Mouse (Mus musculus): ENCODE measurements around the gene Ints12. TPM values are rescaled to one million over a fixed set of nuclear protein-coding genes. Genes with fewer than 3 reads are reported as not detected.

Ints12 gene
- total and polyA plus RNA-seq, 3 experiments: 21.5 to 37.9 (median 36.2) TPM

- H3K27me3 ChIP-seq (replicated peaks): no peaks in the 10 kb centered on the region
- dilution Hi-C loops (cut with MboI; ENCODE audit: extremely low pct_ligation_motif_present, extremely low pct_unique_long_range_greater_than_20kb, low sequenced_read_pairs) (no loop called here), in situ Hi-C loops (cut with MboI; ENCODE audit: low pct_ligation_motif_present, low pct_unique_long_range_greater_than_20kb, low sequenced_read_pairs) (no loop called here)
- H3K4me2 ChIP-seq (ENCODE audit: insufficient read depth, low read depth, poor library complexity, severe bottlenecking): no peak overlapping the region
- H3K9ac ChIP-seq (ENCODE audit: insufficient read depth, low read depth): no peak overlapping the region
- H3K27ac ChIP-seq (ENCODE audit: insufficient read depth, low read depth): no peak overlapping the region
- no peak for TF ChIP-seq SMC3 (IDR thresholded peaks at IDR 0.05; ENCODE audit: low read depth, low read length)
- TF ChIP-seq ZC3H11A (IDR thresholded peaks at IDR 0.05; ENCODE audit: low read depth, low read length): no peak
- no peak for TF ChIP-seq ZNF384 (IDR thresholded peaks at IDR 0.05; ENCODE audit: low read depth, low read length)
- no peak for TF ChIP-seq ETS1 (conservative IDR thresholded peaks at IDR 0.05; ENCODE audit: low read depth, low read length)
- no peak for TF ChIP-seq TCF12 (IDR thresholded peaks at IDR 0.05; ENCODE audit: low read depth, low read length)
- TF ChIP-seq ZMIZ1 (IDR thresholded peaks at IDR 0.05; ENCODE audit: low read depth, low read length): no peak
- TF ChIP-seq SIN3A (IDR thresholded peaks at IDR 0.05; ENCODE audit: low read length): no peak
- TF ChIP-seq BHLHE40 (IDR thresholded peaks at IDR 0.05; ENCODE audit: low read depth, low read length): no peak
- TF ChIP-seq TBP (conservative IDR thresholded peaks at IDR 0.05; ENCODE audit: low read depth, low read length): no peak
- TF ChIP-seq RAD21 (IDR thresholded peaks at IDR 0.05; ENCODE audit: low read depth, low read length): no peak
- TF ChIP-seq PAX5 (IDR thresholded peaks at IDR 0.05; ENCODE audit: low read length): no peak
- H3K79me2 ChIP-seq (replicated peaks; ENCODE audit: control insufficient read depth, extremely low read depth, insufficient read depth, poor library complexity, severe bottlenecking): no peaks in the 10 kb centered on the region
- H3K4me3 ChIP-seq (replicated peaks in 1 of 3; ENCODE audit: low read depth in 2 of 3, low read length in 2 of 3, poor library complexity in 1 of 3): no peak overlapping the region
- no peaks in the 10 kb centered on the region for H3K9me3 ChIP-seq (replicated peaks; ENCODE audit: low read length)
- peaks cover 0 to 8% of the 10 kb centered on the region in 2 experiments; a peak in 2 of 4 replicates for H3K4me1 ChIP-seq (ENCODE audit: control insufficient read depth in 1 of 2, insufficient read depth in 2 of 2)
- no peak for DNase-seq (ENCODE audit: extremely low read depth)
- no peaks in the 10 kb centered on the region for H3K36me3 ChIP-seq (replicated peaks in 1 of 2; ENCODE audit: control insufficient read depth in 1 of 2, insufficient read depth in 1 of 2, low read length in 1 of 2)
These were observed 50.2 kb downstream of the Ints12 start for GRCm38 (mm10) chr3:133141877-133142276.

GRCm38 (mm10) chr3:133144511-133145147, 53.0 kb downstream of the Ints12 start:
- H3K9ac ChIP-seq (ENCODE audit: insufficient read depth, low read depth): no peak overlapping the region
- H3K4me2 ChIP-seq (ENCODE audit: insufficient read depth, low read depth, poor library complexity, severe bottlenecking): no peak overlapping the region
- H3K4me3 ChIP-seq (replicated peaks in 1 of 3; ENCODE audit: low read depth in 2 of 3, low read length in 2 of 3, poor library complexity in 1 of 3): no peak overlapping the region
- H3K27ac ChIP-seq (ENCODE audit: insufficient read depth, low read depth): no peak overlapping the region
- dilution Hi-C loops (cut with MboI; ENCODE audit: extremely low pct_ligation_motif_present, extremely low pct_unique_long_range_greater_than_20kb, low sequenced_read_pairs) (no loop called here), in situ Hi-C loops (cut with MboI; ENCODE audit: low pct_ligation_motif_present, low pct_unique_long_range_greater_than_20kb, low sequenced_read_pairs) (no loop called here)
- H3K79me2 ChIP-seq (replicated peaks; ENCODE audit: control insufficient read depth, extremely low read depth, insufficient read depth, poor library complexity, severe bottlenecking): no peaks in the 10 kb centered on the region
- H3K27me3 ChIP-seq (replicated peaks): no peaks in the 10 kb centered on the region
- TF ChIP-seq MXI1 (IDR thresholded peaks at IDR 0.05; ENCODE audit: low read depth, low read length) (no peak), UBTF (IDR thresholded peaks at IDR 0.05; ENCODE audit: low read depth, low read length) (no peak), NELFE (IDR thresholded peaks at IDR 0.05; ENCODE audit: low read depth, low read length) (no peak), MAFK (IDR thresholded peaks at IDR 0.05; ENCODE audit: insufficient replicate concordance, low read length) (no peak), ZC3H11A (IDR thresholded peaks at IDR 0.05; ENCODE audit: low read depth, low read length) (no peak), HCFC1 (IDR thresholded peaks at IDR 0.05; ENCODE audit: low read depth, low read length) (no peak), RAD21 (IDR thresholded peaks at IDR 0.05; ENCODE audit: low read depth, low read length) (no peak), USF1 (IDR thresholded peaks at IDR 0.05; ENCODE audit: low read depth, low read length) (no peak), USF2 (conservative IDR thresholded peaks at IDR 0.05; ENCODE audit: low read depth, low read length) (no peak), POLR2A (IDR thresholded peaks at IDR 0.05; ENCODE audit: low read depth, low read length) (no peak), RCOR1 (conservative IDR thresholded peaks at IDR 0.05; ENCODE audit: low read depth, low read length) (no peak), CHD2 (IDR thresholded peaks at IDR 0.05; ENCODE audit: low read length) (no peak)
- H3K36me3 ChIP-seq (replicated peaks in 1 of 2; ENCODE audit: control insufficient read depth in 1 of 2, insufficient read depth in 1 of 2, low read length in 1 of 2): no peaks in the 10 kb centered on the region
- peaks cover 0 to 4% of the 10 kb centered on the region in 2 experiments; a peak in 2 of 4 replicates for H3K4me1 ChIP-seq (ENCODE audit: control insufficient read depth in 1 of 2, insufficient read depth in 2 of 2)
- DNase-seq (ENCODE audit: extremely low read depth): no peak
- no peaks in the 10 kb centered on the region for H3K9me3 ChIP-seq (replicated peaks; ENCODE audit: low read length)
